Mouse (Mus musculus): ENCODE measurements at regions not wholly inside any gene's neighbourhood (a gene's known extent, or its start where the extent isn't known, plus 50 kb on each side); places are given as distances from the start of the nearest gene placed in this dataset.
A peak's percentile ranks its signal among the peaks of the same experiment; 100 is the strongest.

- no peak for DNase-seq (ENCODE audit: low spot score)
Measured at GRCm38 (mm10) chr1:12318029-12318428, 904.1 kb downstream of the A830018L16Rik start.

DNA sequence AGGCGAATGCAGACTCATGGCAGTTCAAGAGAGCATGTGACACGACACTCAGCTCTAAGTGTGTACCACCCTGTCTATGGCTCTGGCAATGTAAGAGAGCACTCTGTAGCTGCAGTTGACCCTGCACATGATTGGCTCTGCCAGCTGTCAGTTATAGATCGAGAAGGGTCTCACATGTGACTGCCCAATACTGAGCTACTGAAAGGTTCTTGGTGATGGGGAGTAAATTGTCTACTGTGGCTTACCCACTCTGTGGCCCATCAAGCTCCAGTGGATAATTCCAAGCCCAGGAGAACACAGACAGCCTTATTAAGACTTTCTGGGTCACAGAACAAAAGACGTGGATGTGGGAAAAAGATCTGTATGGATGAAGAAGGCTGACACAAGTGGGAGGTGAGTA lies 920.3 kb downstream of the A830018L16Rik start:
- DNase-seq (ENCODE audit: low spot score), result no peak

- DNase-seq (ENCODE audit: low spot score), result no peak
Measured at GRCm38 (mm10) chr1:12344726-12345438, 931.0 kb downstream of the A830018L16Rik start.

- DNase-seq (ENCODE audit: low spot score), result no peak
Measured at GRCm38 (mm10) chr1:12345439-12345819, 931.5 kb downstream of the A830018L16Rik start.

- no peak for DNase-seq (ENCODE audit: low spot score)
Measured at GRCm38 (mm10) chr1:12354531-12354930, 940.6 kb downstream of the A830018L16Rik start.

DNA sequence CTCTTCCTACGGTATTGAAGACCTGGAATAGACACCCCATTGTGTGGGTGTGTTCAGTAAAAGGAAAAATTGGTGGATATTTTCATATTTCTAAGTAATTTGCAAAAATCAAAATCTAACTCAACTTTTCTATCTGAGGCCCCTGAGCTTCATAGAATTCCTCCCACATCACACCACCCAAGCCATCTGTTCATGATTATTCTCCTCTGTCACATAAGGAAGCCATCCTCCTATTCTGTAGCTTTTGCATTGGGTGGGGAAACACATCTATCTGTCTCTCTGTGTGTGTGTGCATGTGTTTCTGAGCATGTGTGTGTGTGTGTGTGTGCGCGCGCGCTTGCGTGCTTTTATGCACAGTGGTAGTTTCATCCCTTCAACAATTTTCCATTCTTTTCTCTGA lies 954.0 kb downstream of the A830018L16Rik start:
- peak; percentile 39 for DNase-seq (ENCODE audit: low spot score)

DNA sequence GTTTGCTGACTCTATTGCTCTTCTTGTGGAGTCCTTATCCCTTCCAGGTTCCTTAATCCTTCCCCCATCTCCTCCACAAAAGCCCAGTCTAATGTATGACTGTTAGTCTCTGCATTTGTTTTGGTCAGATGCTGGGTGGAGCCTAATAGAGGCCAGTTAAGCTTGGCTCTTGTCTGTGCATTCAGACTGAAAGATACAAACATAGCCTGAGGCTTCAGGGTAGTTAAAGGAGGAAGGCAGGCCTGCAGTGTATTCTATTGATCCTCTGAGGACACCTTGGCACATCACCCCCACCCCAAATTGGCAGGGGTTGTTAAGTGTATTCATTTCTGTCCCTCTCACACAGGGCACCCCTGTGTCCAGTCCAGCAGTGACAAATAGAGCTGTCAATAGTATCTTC lies 959.1 kb downstream of the A830018L16Rik start:
- DNase-seq (ENCODE audit: low spot score), result no peak

- DNase-seq (ENCODE audit: low spot score), result no peak
Measured at GRCm38 (mm10) chr1:12398146-12398884, 984.4 kb downstream of the A830018L16Rik start.

GRCm38 (mm10) chr1:12405391-12406270 lies 991.7 kb downstream of the A830018L16Rik start:
- DNase-seq (ENCODE audit: low spot score), result no peak

- no peak for DNase-seq (ENCODE audit: low spot score)
Measured at GRCm38 (mm10) chr1:12409738-12410523, 996.0 kb downstream of the A830018L16Rik start.

- DNase-seq (ENCODE audit: low spot score), result no peak
Measured at GRCm38 (mm10) chr1:12410524-12410886, 996.6 kb downstream of the A830018L16Rik start.

DNA sequence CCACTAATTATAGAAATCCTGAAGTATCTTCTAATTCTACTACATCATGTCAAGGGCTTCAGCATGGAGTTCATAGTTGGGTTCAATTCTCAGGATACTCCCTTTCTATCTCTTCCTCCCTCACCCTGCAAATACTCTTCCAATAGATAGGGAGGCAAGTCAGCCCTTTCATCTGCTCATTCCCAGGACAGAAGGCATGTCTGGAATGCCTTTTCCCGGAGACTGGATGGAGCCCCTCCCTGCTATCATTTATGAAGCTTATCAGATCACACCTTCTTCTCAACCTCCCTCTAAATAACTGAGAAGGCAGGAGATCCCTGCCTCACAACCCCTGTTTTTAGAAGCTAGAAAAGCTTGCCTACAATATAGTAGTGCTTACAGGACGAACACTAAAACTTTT lies 1010.6 kb downstream of the A830018L16Rik start:
- DNase-seq (ENCODE audit: low spot score), result no peak

- DNase-seq (ENCODE audit: low spot score), result no peak
Measured at GRCm38 (mm10) chr1:12437894-12438293, 1024.0 kb downstream of the A830018L16Rik start.

DNA sequence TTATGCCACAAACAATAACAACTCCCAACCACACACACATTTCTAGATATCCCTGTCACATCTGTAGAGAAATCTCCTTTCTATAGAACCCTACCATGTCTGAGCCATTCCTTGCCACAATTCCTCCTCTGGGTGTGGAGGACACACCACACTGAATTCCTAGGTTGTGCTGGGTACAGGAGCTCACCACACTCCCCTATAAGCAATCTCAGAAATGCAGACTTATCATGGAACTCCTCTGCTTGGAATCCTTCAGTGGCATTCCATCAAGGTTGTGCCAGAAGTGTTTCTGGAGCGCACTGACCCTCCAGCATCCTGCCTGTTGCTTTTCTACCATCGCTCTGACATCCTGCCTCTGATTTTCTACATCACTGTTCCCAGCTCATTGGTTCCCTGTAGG lies 1052.3 kb downstream of the A830018L16Rik start:
- DNase-seq (ENCODE audit: low spot score), result no peak

DNA sequence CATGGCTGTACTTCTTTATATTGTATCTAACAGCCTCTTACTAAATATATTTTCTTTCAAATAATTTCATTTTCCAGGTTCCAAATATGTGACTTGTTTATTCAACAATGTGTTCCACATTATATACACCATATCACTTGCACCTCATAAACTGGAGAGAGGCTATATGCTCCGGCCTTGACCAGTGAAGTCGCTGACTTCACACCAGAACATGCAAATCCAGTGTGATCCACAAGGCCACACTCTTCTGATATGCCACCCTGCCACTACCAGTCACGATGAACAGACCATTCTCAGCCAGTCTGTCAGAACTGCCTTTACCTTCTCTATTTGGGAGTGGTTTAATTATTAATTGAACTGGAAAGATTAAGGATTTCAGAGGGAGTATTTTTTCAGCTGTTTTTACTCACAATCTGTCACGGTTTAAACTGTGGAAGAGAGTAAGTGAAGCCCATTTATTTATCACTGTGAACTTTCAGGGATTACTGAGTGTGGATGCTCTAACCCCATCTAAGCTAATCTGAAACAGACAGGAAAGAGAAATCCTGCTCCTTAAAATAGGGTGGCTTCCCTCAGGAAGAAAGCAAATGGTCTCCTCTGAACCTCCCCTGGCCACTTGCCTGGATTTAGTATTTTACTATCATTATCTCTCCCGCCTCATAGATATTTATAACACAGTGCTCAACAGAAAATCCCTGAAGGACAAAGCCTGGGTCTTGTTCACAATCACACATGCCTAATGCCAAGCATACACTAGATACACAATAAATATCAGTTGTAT lies 1065.3 kb downstream of the A830018L16Rik start:
- no peak for DNase-seq (ENCODE audit: low spot score)

GRCm38 (mm10) chr1:12500442-12500841 lies 1086.5 kb downstream of the A830018L16Rik start:
- DNase-seq (ENCODE audit: low spot score), result no peak

DNA sequence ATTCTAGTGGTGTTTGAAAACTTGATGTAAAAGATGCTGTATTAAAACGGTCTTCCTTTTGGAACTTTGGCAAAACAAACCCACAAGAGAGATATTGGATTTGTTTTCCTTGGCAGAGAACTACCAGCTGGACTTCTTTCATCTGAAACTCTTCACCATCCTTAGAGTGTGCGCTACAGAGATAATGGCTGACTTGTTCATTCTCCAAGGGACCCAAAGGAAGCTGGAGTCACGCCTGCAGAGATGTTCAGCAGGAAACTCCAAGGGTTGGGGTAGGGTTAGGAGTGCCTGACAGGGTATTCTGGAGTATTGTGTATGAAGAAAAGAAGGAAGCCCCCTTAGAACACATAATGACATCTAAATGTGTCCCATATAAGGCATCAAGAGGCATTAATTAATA lies 1094.1 kb downstream of the A830018L16Rik start:
- DNase-seq (ENCODE audit: low spot score), result no peak

DNA sequence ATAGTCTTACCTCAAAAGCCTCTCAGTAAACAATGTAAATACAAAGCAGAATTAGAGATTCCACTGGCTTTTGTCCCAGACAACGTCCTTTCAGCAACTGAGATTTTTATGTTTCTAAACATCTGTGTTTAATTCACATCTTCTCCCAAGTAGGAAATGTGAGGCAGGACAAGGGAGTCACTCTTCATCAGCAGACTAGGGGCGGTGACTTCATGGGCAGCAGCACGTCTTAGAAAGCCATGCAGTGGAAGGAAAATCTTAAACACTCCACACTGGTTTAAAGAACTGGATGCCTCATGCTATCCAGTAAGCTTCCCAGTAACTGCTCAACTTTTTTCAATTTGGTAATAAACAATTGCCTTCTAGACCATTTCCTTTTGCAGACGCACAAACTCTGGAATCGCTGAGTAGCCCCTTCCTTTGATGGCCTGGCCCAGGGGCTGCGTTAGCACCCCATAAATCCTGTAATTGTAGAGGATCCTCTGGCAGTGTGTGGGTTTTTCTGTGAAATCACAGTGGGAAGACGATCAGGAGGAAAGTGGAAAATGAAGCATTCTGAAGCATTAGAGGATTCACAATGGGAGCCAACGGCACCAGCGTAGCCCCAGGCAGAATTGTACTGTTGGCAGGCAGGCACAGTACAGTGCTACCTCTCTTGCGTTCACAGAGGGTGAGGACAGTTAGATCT lies 1096.4 kb downstream of the A830018L16Rik start:
- no peak for DNase-seq (ENCODE audit: low spot score)

GRCm38 (mm10) chr1:12519601-12520000 lies 1105.7 kb downstream of the A830018L16Rik start:
- no peak for DNase-seq (ENCODE audit: low spot score)

DNA sequence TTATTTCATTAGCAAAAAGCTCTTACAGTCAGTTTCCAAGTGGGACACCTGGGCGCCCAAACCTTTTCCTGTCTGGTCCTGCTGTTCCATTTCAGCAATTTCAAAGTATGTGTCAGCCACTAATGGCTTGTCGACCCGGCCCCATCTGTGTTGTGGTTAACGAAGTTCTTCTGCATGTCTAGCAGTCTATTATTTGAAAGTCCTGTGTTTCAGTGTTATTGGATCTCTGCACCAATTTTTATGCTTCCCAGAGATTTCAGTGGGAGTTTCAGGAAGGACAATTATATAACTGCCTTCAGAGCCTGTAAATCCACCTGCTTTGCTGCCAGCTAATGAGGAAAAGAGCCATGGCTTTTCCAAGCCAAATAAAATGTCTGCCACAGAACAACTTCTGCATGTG lies 1142.0 kb downstream of the A830018L16Rik start:
- peak; percentile 17 for DNase-seq (ENCODE audit: low spot score)
